Mouse (Mus musculus) megakaryocyte-erythroid progenitor cell, adult 5-6 weeks (primary cell): Measurements from ENCODE around the gene Vnn3. TPM values are rescaled to one million over a fixed set of nuclear protein-coding genes. Genes with fewer than 3 reads are reported as not detected.

Experiments used
- ATAC-seq: replicated peaks from 2 replicates; pipeline ENCODE4 v1.8.0; 2016; ENCODE audit warnings: mild to moderate bottlenecking, inconsistent platforms; ENCODE audit not compliant: severe bottlenecking, poor library complexity, low FRiP score, low TSS enrichment
- total RNA-seq, 2 experiments: library from RNA; stranded (forward) in 1 of 2; stranded (reverse) in 1 of 2; fragments of 200-1000, 215-1000 nt in 1 of 2; fragments of >200 nt in 1 of 2; fragmentation: Nextera tagmentation in 1 of 2; gene quantifications; 2 replicates each; pipeline ENCODE4 v1.2.3; 2014 to 2017

Gene Vnn3
- total RNA-seq, 2 experiments from 2014 or later: not detected

DNA sequence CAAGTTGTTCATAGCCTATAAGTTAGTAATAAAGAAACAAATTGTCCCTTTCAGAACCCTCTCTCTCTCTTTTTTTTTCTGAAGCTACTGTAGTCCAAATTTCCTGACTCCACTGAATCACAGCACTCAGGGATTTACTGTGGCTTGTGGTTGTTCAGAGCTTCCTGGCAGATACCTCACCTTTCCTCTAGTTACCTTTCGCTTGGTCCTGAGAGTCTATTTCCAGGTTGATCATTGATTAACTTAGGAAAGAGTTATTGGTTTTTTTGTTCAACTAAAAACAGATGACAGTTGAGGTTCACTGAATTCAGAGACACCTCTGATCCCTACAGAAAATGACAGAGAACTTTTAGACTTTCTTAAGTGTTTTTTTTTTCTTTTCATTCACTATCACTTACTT, 33.6 kb downstream of the Vnn3 start:
- ATAC-seq: no peak

DNA sequence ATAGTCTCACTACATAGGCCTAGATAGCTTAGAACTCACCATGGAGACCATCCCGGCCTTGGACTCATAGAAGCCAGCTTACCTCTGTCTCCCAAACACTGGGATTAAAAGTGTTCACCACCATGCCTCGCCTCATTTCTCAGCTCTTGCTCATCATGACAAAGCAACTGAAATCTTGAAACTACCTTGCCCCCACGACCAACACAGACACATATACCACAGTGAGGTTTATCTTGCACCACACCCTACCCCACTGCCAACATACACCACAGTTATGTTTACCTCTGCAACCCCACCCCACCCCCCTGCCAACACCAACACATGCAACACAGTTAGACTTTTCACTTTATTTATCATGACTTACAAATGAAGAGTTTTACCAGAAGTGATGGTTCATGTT, 34.8 kb downstream of the Vnn3 start:
- peak; percentile 63 for ATAC-seq

DNA sequence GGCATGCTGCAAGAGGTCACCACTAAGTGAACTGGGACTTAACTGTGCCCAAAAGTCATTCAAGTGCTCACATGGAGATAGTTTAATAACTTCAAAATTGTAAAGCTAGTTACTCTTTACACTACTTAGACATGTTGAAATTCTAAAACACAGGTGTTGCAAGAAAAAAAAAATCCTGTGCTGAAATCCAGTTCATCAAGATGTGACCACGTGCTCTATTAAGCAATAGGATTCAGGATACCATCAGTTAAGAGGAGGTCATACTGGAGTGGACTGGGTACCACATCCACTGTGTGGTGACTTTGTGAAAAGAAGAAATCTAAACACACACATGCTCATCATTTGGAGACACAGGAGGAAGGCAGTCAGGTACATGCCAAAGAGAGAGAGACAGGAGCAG, 41.7 kb downstream of the Vnn3 start:
- no peak for ATAC-seq

DNA sequence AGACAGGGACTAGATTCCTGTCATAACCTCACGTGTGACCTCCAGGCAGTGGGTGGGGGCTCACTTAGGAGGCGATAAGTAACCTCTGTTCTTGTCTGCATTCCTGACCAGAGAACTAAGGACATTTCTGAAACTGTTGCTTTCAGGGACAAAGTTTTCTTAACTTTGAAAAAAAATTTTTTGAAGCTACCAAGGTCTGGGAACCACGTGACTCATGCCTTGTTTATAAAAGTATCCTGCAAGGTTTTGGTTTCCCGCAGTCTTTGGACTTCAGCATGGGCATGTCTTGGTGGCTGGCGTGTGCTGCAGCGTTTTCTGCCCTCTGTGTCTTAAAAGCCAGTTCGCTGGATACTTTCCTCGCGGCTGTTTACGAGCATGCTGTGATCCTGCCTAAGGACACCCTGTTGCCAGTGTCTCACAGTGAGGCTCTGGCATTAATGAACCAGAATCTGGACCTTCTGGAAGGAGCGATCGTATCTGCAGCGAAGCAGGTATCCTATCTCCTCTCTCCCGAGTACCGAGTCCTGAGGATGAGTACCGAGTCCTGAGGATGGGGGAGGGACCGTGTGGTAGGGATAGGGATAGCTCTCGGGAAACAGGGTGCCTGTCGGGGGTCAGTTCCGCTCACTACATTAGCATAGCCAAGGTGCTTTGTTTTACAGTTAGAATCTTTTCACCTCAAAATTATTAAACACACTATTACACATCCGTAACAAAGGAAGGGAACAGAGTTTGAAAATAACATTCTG, 43.5 kb downstream of the Vnn3 start, which contains the start of gene Vnn1:
Gene Vnn1, plus strand, starts transcription at position 88 of the 749 bp plus-strand sequence.
- ATAC-seq: no peak

DNA sequence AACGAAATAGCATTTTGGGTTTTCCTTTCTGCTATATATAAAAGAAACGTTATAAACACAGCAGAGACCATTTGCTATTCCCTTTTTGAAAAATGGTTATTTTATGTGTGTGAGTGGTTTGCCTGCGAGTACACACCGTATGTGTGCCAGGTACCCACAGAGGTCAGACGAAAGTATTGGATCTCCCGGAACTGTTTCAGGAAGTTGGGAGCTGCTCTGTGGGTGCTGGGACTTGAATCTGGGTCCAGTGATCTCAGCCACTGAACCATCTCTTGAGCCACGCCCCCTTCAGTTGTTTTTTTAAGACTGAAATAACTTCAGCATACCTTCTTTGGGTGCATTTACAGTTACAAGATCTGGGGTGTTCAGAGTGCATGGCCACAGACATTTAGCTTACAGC, 44.1 kb downstream of the Vnn3 start:
- no peak for ATAC-seq

DNA sequence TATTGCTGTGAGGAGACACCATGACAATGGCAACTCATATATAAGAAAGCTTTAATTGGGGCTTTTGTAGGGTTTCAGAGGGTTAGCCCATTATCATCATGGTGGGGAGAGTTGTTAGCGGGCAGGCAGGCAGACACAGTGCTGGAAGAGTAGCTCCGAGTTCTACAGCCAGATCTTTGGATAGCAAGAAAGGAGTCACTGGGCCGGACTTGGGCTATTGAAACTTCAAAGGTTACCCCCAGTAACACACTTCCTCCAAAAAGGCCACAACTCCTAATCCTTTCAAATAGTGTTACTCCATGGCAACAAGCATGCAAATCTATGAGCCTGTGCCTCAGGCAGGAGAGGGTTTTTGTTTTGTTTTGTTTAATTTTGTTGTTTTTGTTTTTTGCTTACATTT, 49.9 kb downstream of the Vnn3 start:
- ATAC-seq: no peak

DNA sequence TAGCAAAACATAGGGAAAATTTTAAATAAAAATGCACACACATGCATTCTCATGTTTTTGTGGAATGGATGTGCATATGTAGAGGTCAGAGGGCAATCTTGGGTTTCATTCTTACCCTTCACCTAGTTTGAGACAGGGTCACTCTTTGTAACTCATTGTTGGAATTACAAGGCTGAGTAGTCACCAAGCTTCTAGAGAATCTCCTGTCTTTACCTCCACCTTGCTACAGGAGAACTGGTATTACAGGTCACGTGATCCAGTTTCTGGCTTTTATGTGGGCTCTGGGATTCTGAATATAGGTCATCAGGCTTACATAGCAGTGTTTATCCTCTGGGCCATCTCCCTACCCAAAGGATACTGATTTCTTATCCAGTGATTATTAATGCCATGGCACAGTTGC, 54.4 kb downstream of the Vnn3 start:
- ATAC-seq: no peak

Other genes with a start within 250 kb of the Vnn3 start
- gene Rps12, start 64.2 kb upstream of the Vnn3 start, total RNA-seq (2014; fragmentation: Nextera tagmentation): 11,537 and 12,520 TPM in 2 replicates
- 1,872 and 1,888 TPM in 2 replicates for gene Rps12, start 64.2 kb upstream of the Vnn3 start, total RNA-seq (2017)
- 3.7 and 4.9 TPM in 2 replicates for gene Slc18b1, start 54.5 kb upstream of the Vnn3 start, total RNA-seq (2014; fragmentation: Nextera tagmentation)
- gene Slc18b1, start 54.5 kb upstream of the Vnn3 start, total RNA-seq (2017): 0.89 and 1.4 TPM in 2 replicates
- gene Vnn1, start 43.2 kb downstream of the Vnn3 start, total RNA-seq (2014; fragmentation: Nextera tagmentation): not detected in 2 replicates
- gene Vnn1, start 43.2 kb downstream of the Vnn3 start, total RNA-seq (2017): not detected in 2 replicates
- gene Taar1, start 68.9 kb downstream of the Vnn3 start, total RNA-seq (2014; fragmentation: Nextera tagmentation): not detected in 2 replicates
- not detected in 2 replicates for gene Taar1, start 68.9 kb downstream of the Vnn3 start, total RNA-seq (2017)
- gene Taar2, start 87.1 kb downstream of the Vnn3 start, total RNA-seq (2014; fragmentation: Nextera tagmentation): not detected in 2 replicates
- not detected in 2 replicates for gene Taar2, start 87.1 kb downstream of the Vnn3 start, total RNA-seq (2017)
- gene Taar3, start 98.1 kb downstream of the Vnn3 start, total RNA-seq (2014; fragmentation: Nextera tagmentation): not detected in 2 replicates
- gene Taar3, start 98.1 kb downstream of the Vnn3 start, total RNA-seq (2017): not detected in 2 replicates
- not detected in 2 replicates for gene Taar4, start 109.0 kb downstream of the Vnn3 start, total RNA-seq (2014; fragmentation: Nextera tagmentation)
- gene Taar4, start 109.0 kb downstream of the Vnn3 start, total RNA-seq (2017): not detected in 2 replicates
- gene Taar5, start 119.2 kb downstream of the Vnn3 start, total RNA-seq (2014; fragmentation: Nextera tagmentation): not detected in 2 replicates
- gene Taar5, start 119.2 kb downstream of the Vnn3 start, total RNA-seq (2017): not detected in 2 replicates
- gene Taar6, start 134.2 kb downstream of the Vnn3 start, total RNA-seq (2014; fragmentation: Nextera tagmentation): not detected in 2 replicates
- not detected in 2 replicates for gene Taar6, start 134.2 kb downstream of the Vnn3 start, total RNA-seq (2017)
- gene Taar7a, start 142.0 kb downstream of the Vnn3 start, total RNA-seq (2014; fragmentation: Nextera tagmentation): not detected in 2 replicates
- not detected in 2 replicates for gene Taar7a, start 142.0 kb downstream of the Vnn3 start, total RNA-seq (2017)
- not detected in 2 replicates for gene Taar7b, start 148.5 kb downstream of the Vnn3 start, total RNA-seq (2014; fragmentation: Nextera tagmentation)
- not detected in 2 replicates for gene Taar7b, start 148.5 kb downstream of the Vnn3 start, total RNA-seq (2017)
- not detected in 2 replicates for gene Taar7d, start 175.8 kb downstream of the Vnn3 start, total RNA-seq (2014; fragmentation: Nextera tagmentation)
- gene Taar7d, start 175.8 kb downstream of the Vnn3 start, total RNA-seq (2017): not detected in 2 replicates
- gene Taar7e, start 186.2 kb downstream of the Vnn3 start, total RNA-seq (2014; fragmentation: Nextera tagmentation): not detected in 2 replicates
- not detected in 2 replicates for gene Taar7e, start 186.2 kb downstream of the Vnn3 start, total RNA-seq (2017)
- gene Taar7f, start 198.0 kb downstream of the Vnn3 start, total RNA-seq (2014; fragmentation: Nextera tagmentation): not detected in 2 replicates
- not detected in 2 replicates for gene Taar7f, start 198.0 kb downstream of the Vnn3 start, total RNA-seq (2017)
- gene Taar8a, start 225.0 kb downstream of the Vnn3 start, total RNA-seq (2014; fragmentation: Nextera tagmentation): not detected in 2 replicates
- gene Taar8a, start 225.0 kb downstream of the Vnn3 start, total RNA-seq (2017): not detected in 2 replicates
- not detected in 2 replicates for gene Taar8b, start 240.8 kb downstream of the Vnn3 start, total RNA-seq (2014; fragmentation: Nextera tagmentation)
- gene Taar8b, start 240.8 kb downstream of the Vnn3 start, total RNA-seq (2017): not detected in 2 replicates